Mouse (Mus musculus): ENCODE data around the gene Twf2.

DNA sequence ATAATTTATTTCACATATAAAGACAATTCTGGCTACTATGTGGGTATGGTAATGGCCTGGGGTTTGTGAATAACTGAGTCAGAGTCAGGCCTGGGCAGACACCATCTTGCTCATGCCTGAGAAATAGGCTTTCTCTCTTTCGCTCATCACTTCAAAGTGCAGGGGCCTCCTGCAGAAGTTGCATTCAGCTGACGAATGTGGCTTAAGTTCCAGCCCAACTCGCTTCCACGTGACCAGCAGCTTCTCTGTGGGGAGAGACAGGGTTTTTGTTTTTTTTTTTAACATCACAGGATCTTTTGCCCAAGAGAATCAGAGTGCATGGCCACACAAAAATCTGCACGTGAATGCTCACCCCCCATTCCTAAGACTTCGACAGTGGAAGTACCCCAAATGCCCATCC, 31.0 kb downstream of the Twf2 start:
- TF ChIP-seq CTCF (IDR thresholded peaks at IDR 0.05; ENCODE audit: low read depth) (no peak), EP300 (IDR thresholded peaks at IDR 0.05; ENCODE audit: low read depth) (no peak)
